ENCODE assay signal across 1 mouse cellular context in genomic region chr12:85700191-85700841, GRCm38 (mm10).
TF ChIP-seq lines count a peak whose summit lies in the region.

No protein-coding gene starts in this region.

TF ChIP-seq in myocyte, 11 proteins besides CTCF, POLR2A, EP300 and RAD21:
- TF ChIP-seq USF1 (IDR thresholded peaks at IDR 0.05; ENCODE audit: low read depth) = no peak
- no peak for TF ChIP-seq TCF3 (IDR thresholded peaks at IDR 0.05; ENCODE audit: insufficient read length, low read depth)
- peak; percentile 0 to 66 (median 52) for TF ChIP-seq MYOD1 (IDR thresholded peaks at IDR 0.05; ENCODE audit: control insufficient read depth in 1 of 3, insufficient read length in 2 of 3, low read depth in 2 of 3)
- no peak for TF ChIP-seq CEBPB (IDR thresholded peaks at IDR 0.05; ENCODE audit: insufficient read depth, poor library complexity, severe bottlenecking)
- no peak for TF ChIP-seq E2F4 (IDR thresholded peaks at IDR 0.05; ENCODE audit: insufficient read depth)
- TF ChIP-seq SRF (IDR thresholded peaks at IDR 0.05; ENCODE audit: control insufficient read depth, insufficient read length, low read depth) = no peak
- no peak for TF ChIP-seq REST (IDR thresholded peaks at IDR 0.05; ENCODE audit: insufficient read depth, insufficient read length)
- TF ChIP-seq MYOG (IDR thresholded peaks at IDR 0.05; ENCODE audit: control insufficient read depth in 1 of 3, insufficient read depth in 1 of 3, insufficient read length in 2 of 3, low read depth in 2 of 3) = peak in 1 of 3 experiments; percentile 44
- TF ChIP-seq POLR2AphosphoS2 (IDR thresholded peaks at IDR 0.05; ENCODE audit: insufficient read length, low read depth) = no peak
- no peak for TF ChIP-seq MAX (IDR thresholded peaks at IDR 0.05; ENCODE audit: low read depth)
- peak; percentile 35 for TF ChIP-seq TCF12 (IDR thresholded peaks at IDR 0.05; ENCODE audit: insufficient read depth, poor library complexity, severe bottlenecking)
TF ChIP-seq in myocyte: peak in this region for 3.
